Mouse (Mus musculus): ENCODE data around the gene Meox1.
A peak's percentile ranks its signal among the peaks of the same experiment; 100 is the strongest.

Gene Meox1

DNA sequence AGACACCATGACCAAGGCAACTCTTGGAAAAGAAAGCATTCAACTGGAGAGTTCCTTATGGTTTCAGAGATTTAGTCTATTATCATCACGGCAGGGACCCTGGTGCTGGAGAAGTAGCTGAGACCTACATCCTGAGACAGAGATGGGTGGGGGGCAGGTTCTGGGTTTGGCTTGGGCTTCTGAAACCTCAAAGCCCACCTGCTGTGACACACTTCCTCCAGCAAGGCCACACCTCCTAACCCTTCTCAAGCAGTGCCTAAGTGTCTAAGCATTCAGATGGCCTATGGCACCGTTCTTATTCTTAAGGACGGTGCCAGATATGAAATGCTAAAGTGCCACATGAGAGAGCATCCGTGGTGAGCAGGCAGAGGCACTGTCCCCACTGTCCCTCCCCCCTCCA lies 4.2 kb upstream of the Meox1 start:
- no peak for DNase-seq (ENCODE audit: low spot score in 2 of 2)

DNA sequence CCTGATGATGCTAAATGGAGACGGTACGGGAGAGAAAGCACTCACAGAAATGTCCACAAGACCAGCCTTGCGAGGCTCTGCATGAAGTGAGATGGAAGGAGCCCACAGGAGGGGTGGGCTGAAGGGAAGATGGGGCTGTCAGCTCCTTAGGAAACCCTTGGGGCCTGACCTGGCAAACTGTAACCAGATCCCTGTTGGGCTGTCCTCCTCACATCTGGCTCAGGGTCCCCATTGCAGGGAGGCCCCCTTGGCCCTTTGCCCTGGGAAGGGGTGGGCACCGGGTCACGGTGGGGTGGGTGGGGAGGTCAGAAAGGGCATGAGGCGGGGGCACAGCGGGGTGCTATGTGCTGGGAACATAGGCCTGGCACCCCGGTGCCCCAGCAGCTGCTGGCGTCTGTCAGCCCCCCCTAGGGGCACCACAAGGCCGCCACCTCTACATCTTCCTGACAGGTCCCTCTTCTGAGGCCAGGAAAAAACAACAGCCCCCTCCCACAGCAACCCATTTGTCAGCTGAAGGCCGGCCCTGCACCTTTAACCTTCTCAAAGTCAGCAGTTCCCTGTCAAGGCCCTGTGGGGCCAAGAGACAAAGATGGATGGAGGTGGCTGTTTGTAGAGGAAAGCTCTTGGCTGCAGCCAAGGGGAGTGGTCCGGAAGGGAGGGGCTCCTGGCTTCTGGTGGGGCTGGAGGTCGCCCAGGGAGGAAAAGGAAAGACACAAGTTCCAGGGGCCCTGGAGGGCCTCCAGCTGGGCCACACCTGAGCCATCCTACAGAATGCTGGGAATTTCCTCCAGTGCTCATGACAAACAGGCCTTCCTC lies 2.6 kb upstream of the Meox1 start:
- DNase-seq (ENCODE audit: low spot score in 2 of 2), result no peak

DNA sequence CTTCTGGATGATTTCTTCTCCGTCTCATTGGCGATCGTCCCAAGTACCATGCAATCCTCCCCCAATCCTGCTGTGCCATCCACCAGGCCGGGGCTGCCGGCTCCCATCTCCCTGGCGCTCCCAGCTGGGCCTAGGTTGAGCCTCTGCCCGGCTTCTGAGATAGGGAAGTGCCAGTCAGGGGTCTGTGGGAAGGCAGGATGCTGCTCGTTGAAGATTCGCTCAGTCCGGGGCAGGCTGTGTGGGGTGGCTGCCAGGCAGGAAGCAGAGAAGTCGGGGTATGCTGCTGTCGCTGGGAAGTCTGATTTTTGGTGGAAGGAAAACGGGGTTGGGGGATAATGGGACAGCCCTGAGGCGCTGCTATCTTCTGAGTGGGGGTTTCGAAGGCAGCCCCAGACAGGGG lies 614 bp downstream of the Meox1 start:
- no peak for DNase-seq (ENCODE audit: low spot score in 2 of 2)

DNA sequence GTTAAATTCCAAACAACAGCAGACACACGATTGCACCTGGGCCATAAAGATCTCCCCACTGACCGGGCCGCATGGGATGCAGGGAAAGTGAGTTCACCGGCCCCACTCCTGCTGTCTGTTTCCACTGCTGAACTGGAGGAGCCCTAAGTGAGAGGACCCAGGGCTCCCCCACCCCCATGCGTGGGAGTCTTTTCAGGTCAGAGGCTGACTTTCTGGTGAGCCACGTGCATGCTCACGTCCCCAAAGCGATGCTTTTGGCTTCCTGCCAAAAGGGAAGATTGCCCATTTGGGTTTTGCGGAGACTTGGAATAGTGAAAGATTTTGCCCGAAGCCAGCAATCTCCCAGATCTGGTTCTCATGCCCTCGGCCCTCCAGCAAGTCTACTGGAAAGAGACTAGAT lies 2.7 kb downstream of the Meox1 start:
- DNase-seq (ENCODE audit: low spot score in 2 of 2), result no peak

GRCm38 (mm10) chr11:101889781-101890180 lies 4.4 kb downstream of the Meox1 start:
- no peak for DNase-seq (ENCODE audit: low spot score in 2 of 2)

- no peak for DNase-seq (ENCODE audit: low spot score in 2 of 2)
These were observed 5.4 kb downstream of the Meox1 start for GRCm38 (mm10) chr11:101888820-101889219.

GRCm38 (mm10) chr11:101886436-101886835 lies 7.7 kb downstream of the Meox1 start:
- DNase-seq (ENCODE audit: low spot score in 2 of 2), result no peak

GRCm38 (mm10) chr11:101885881-101886319 lies 8.3 kb downstream of the Meox1 start:
- DNase-seq (ENCODE audit: low spot score in 2 of 2), result no peak

GRCm38 (mm10) chr11:101885232-101885631 lies 8.9 kb downstream of the Meox1 start:
- no peak for DNase-seq (ENCODE audit: low spot score in 2 of 2)

DNA sequence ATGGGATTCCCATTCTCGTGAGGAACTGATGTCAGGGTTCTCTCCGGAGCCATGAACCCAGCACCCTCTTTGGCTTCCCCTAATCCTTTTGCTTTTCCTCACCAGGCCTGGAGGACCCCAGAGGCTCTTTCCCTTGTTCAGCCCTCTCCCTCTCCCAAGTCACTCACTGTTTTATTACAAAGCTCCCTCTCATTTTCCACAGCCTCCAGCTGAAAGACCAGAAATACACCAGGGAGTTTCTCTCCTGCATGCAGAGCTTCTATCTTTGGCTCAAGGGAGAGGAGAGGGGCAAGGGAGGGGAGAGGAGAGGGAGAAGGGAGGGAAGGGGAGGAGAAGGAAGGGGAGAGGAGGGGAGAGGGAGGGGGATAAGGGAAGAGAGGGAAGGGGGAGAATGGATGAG lies 10.3 kb downstream of the Meox1 start:
- no peak for DNase-seq (ENCODE audit: low spot score in 2 of 2)

- DNase-seq (ENCODE audit: low spot score in 2 of 2), result no peak
These were observed 11.5 kb downstream of the Meox1 start for GRCm38 (mm10) chr11:101882500-101883290.

- peak in 1 of 2 experiments; percentile 9 for DNase-seq (ENCODE audit: low spot score in 2 of 2)
These were observed 12.5 kb downstream of the Meox1 start for GRCm38 (mm10) chr11:101881604-101882071.

- DNase-seq (ENCODE audit: low spot score in 2 of 2), result no peak
These were observed 13.0 kb downstream of the Meox1 start for GRCm38 (mm10) chr11:101881185-101881584.

DNA sequence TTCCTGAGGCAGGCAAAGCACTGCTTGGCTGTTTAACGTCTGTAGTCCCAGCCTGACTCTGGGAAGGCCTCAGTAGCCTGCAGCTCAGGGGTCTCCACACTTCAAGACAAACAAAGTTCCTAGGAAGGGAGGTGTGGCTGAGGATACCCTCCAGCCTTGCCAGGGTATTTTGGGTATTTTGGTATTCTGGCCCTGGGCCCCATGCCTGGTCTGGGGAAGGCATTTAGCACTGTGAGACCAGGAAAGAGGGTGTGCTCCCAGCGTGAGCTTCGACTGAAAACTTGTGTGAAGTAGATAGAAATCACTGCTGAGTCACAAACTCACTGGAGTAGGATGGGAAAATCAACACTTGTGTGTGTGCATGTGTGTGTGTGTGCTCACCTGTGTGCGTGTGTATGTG lies 14.5 kb downstream of the Meox1 start:
- no peak for DNase-seq (ENCODE audit: low spot score in 2 of 2)

DNA sequence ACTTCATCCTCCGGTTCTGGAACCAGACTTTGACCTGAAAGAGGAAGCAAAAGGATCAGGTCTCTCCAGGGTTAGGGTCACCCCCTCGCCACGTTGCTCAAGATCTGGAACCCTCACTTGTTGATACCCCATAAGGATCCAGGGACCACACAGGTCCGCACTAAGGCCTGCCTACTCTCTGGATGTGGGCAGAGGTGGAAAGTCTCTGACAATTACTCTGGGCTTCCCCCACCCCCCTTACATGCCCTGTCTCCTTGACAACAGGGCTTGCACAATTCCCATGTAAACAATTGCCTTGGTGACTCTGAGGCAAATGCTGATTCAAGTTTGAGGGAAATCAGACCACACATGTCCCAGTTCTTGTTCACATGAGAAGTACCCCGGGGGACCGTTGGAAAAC lies 15.5 kb downstream of the Meox1 start:
- DNase-seq (ENCODE audit: low spot score in 2 of 2), result no peak

GRCm38 (mm10) chr11:101874978-101875377 lies 19.2 kb downstream of the Meox1 start:
- DNase-seq (ENCODE audit: low spot score in 2 of 2), result no peak

GRCm38 (mm10) chr11:101873909-101874308 lies 20.3 kb downstream of the Meox1 start:
- DNase-seq (ENCODE audit: low spot score in 2 of 2), result no peak

GRCm38 (mm10) chr11:101871435-101871834 lies 22.7 kb downstream of the Meox1 start:
- no peak for DNase-seq (ENCODE audit: low spot score in 2 of 2)

DNA sequence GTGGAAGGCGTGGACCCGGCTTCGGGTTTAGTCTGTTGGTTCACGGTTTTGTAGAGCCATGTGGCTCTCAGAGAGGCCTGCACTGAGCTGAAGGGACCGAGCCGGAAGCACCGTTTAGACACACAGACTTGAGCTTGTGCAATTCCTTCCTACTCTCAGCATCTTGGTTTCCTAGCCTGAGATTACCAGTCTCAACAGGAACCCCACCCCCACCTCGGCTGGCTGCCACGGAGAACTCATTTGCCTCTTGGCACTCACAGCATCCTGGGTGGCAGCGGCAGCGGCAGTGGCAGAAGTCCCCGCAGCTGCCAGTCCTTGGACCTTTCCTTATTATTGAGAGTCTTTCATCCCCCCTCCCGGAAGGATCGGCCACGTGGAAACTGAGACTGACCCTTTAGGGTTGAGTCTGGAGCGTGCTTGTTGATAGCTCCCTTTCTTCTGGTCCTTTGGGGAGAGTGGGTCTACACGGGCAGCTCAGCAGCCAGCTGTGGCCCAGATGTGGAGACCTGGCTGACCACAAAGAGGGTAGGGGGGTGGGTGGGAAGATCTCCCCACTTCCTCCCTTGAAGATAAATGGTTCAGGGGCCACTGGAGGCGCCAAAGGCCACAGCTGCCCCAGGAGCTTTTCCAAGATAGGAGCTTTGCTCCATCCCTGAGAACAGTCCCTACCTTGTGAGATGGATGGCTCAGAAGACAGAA lies 24.0 kb downstream of the Meox1 start:
- peak; percentile 34 to 38 for DNase-seq (ENCODE audit: low spot score in 2 of 2)

DNA sequence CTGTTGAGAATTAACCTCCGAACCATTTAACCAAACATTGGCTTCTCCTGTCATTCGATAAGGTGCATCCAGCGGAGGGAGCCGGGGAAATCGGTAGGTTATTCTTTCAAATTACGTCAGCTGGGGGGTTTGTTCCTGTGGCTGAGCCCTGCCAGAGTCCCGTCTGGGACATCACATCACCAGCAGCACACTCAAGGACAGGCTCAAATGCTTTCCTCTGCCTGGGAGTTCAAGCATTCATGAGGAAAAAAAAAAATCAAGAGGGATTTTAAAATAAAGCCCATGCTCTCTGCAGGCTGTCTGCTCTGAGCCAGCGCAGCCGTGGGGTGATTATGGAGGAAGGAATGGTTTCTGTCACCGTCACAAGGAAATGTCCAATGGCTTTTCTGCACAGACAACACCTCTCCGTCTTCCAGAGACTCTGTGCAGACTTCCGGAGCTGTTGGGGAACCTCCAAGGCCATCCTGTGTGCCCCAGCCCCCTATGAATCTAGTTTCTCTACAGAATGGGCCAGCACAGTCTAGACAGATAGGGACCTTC lies 26.6 kb downstream of the Meox1 start:
- DNase-seq (ENCODE audit: low spot score in 2 of 2), result no peak

GRCm38 (mm10) chr11:101858742-101859141 lies 35.4 kb downstream of the Meox1 start:
- DNase-seq (ENCODE audit: low spot score in 2 of 2), result no peak

Measured in frontal cortex, postnatal 25 days (tissue).